Mouse (Mus musculus) spleen, adult 2 months (tissue): Measurements from ENCODE around the gene Il12rb2.

Experiments used
- CTCF ChIP-seq: fragments of 200-500 bp; IDR thresholded peaks from 2 replicates; pipeline ENCODE4 v1.5.1; 2011; ENCODE audit warnings: mild to moderate bottlenecking, inconsistent platforms; ENCODE audit not compliant: insufficient read depth, insufficient read length, insufficient replicate concordance; ENCODE audit errors: extremely low read depth
- POLR2A ChIP-seq: fragments of 200-500 bp; IDR thresholded peaks from 2 replicates; pipeline ENCODE4 v1.6.1; 2011; ENCODE audit warnings: low read depth, low read length, inconsistent platforms

DNA sequence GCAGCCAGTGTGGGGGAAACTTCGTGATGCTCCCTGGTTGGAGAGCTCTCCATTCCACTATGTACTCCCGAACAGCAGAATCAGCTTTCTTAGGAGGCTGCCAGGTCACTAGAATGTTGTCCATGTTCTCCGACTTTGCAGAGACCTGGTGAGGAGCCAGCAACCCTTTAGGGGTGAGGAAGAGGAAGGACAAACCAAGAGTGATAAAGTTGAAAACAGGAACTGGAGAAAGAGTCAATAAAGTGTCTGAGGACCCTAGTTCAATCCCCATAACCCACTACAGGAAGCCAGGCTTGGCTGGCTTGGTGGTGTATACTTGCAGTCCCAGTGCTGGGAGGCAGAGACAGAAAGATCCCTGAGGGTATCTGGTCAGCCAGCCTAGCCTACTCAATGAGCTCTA lies 67.0 kb downstream of the Il12rb2 start:
- TF ChIP-seq CTCF (no peak), POLR2A (no peak)
